Mouse (Mus musculus): ENCODE data around the gene Otub2. TPM values are rescaled to one million over a fixed set of nuclear protein-coding genes. Genes with fewer than 3 reads are reported as not detected.
A peak's percentile ranks its signal among the peaks of the same experiment; 100 is the strongest.

The Otub2 gene
- total RNA-seq (2021) (1 to 10 TPM; 3.0 to 3.8 TPM), polyA plus RNA-seq (2012; rRNA removed) (2.6 and 3.3 TPM in 2 replicates)
- long read RNA-seq, partial matches to known transcripts: 0 of 4 reads
- long read RNA-seq, other reads (novel, unspliced or antisense): 0 of 4 reads

- peak; percentile 98 for DNase-seq
Measured at GRCm38 (mm10) chr12:103388505-103389347, at the start of gene Otub2. Otub2 (plus strand) TSS chr12:103388682.

GRCm38 (mm10) chr12:103341212-103341611, 47.3 kb upstream of the Otub2 start:
- no peak for DNase-seq

- no peak for DNase-seq
Measured at GRCm38 (mm10) chr12:103343456-103343855, 45.0 kb upstream of the Otub2 start.

GRCm38 (mm10) chr12:103344934-103345333, 43.5 kb upstream of the Otub2 start:
- DNase-seq: peak; percentile 48

- peak; percentile 63 for DNase-seq
Measured at GRCm38 (mm10) chr12:103346945-103347344, 41.5 kb upstream of the Otub2 start.

GRCm38 (mm10) chr12:103347406-103347805, 41.1 kb upstream of the Otub2 start:
- no peak for DNase-seq

- peak; percentile 76 for DNase-seq
Measured at GRCm38 (mm10) chr12:103348506-103348905, 40.0 kb upstream of the Otub2 start.

- DNase-seq: no peak
Measured at GRCm38 (mm10) chr12:103352735-103353134, 35.7 kb upstream of the Otub2 start.

- DNase-seq: peak; percentile 89
Measured at GRCm38 (mm10) chr12:103353538-103353937, 34.9 kb upstream of the Otub2 start.

GRCm38 (mm10) chr12:103355746-103356414, 32.6 kb upstream of the Otub2 start, which contains the start of gene Asb2:
Asb2 (minus strand) TSS chr12:103356001.
- DNase-seq: no peak

GRCm38 (mm10) chr12:103356415-103356748, 32.1 kb upstream of the Otub2 start:
- DNase-seq: no peak

- no peak for DNase-seq
Measured at GRCm38 (mm10) chr12:103358216-103358615, 30.3 kb upstream of the Otub2 start.

- no peak for DNase-seq
Measured at GRCm38 (mm10) chr12:103358951-103359801, 29.3 kb upstream of the Otub2 start.

- DNase-seq: no peak
Measured at GRCm38 (mm10) chr12:103360812-103361211, 27.7 kb upstream of the Otub2 start.

GRCm38 (mm10) chr12:103361539-103362307, 26.8 kb upstream of the Otub2 start:
- no peak for DNase-seq

GRCm38 (mm10) chr12:103362336-103362735, 26.1 kb upstream of the Otub2 start:
- no peak for DNase-seq

- no peak for DNase-seq
Measured at GRCm38 (mm10) chr12:103367171-103367570, 21.3 kb upstream of the Otub2 start.

GRCm38 (mm10) chr12:103367620-103368325, 20.7 kb upstream of the Otub2 start:
- peak; percentile 64 for DNase-seq

GRCm38 (mm10) chr12:103368326-103368669, 20.2 kb upstream of the Otub2 start:
- DNase-seq: no peak

- DNase-seq: no peak
Measured at GRCm38 (mm10) chr12:103368777-103369176, 19.7 kb upstream of the Otub2 start.

GRCm38 (mm10) chr12:103370861-103371260, 17.6 kb upstream of the Otub2 start:
- DNase-seq: no peak

All from adrenal gland, adult 2 months (tissue).